Mouse (Mus musculus): ENCODE measurements around the gene Sp3. TPM values are rescaled to one million over a fixed set of nuclear protein-coding genes. Genes with fewer than 3 reads are reported as not detected.
"Not testable (repeated sequence)": the region's sequence is repeated elsewhere in the genome, so short reads cannot be mapped to it uniquely, and the experiment has no call there.

Gene Sp3
- total RNA-seq (2021): 10 to 100 TPM; 64.1 to 65.7 TPM

GRCm38 (mm10) chr2:72980337-72981074, at the start of gene Sp3:
Gene Sp3, minus strand, starts transcription at chr2:72980446.
- intact Hi-C loops (cut with DNase I): no loop called here
- peak; percentile 99 for DNase-seq

- intact Hi-C loops (cut with DNase I): no loop called here
- DNase-seq: no peak
Observed at GRCm38 (mm10) chr2:73029846-73030245, 49.6 kb upstream of the Sp3 start.

- intact Hi-C loops (cut with DNase I): no loop called here
Observed at GRCm38 (mm10) chr2:73028019-73028418, 47.8 kb upstream of the Sp3 start.

GRCm38 (mm10) chr2:73027126-73027525, 46.9 kb upstream of the Sp3 start:
- intact Hi-C loops (cut with DNase I): no loop called here

More at GRCm38 (mm10) chr2:73028019-73028418, 47.8 kb upstream of the Sp3 start:
- no peak for DNase-seq

GRCm38 (mm10) chr2:73023803-73024202, 43.6 kb upstream of the Sp3 start:
- DNase-seq: no peak
- intact Hi-C loops (cut with DNase I): no loop called here

More at GRCm38 (mm10) chr2:73027126-73027525, 46.9 kb upstream of the Sp3 start:
- DNase-seq: no peak

- intact Hi-C loops (cut with DNase I): no loop called here
- no peak for DNase-seq
Observed at GRCm38 (mm10) chr2:73021046-73021445, 40.8 kb upstream of the Sp3 start.

GRCm38 (mm10) chr2:73019371-73020146, 39.3 kb upstream of the Sp3 start:
- intact Hi-C loops (cut with DNase I): no loop called here
- DNase-seq: peak; percentile 85

GRCm38 (mm10) chr2:73014063-73014462, 33.8 kb upstream of the Sp3 start:
- intact Hi-C loops (cut with DNase I): not testable (repeated sequence)

GRCm38 (mm10) chr2:73012636-73013035, 32.4 kb upstream of the Sp3 start:
- peak; percentile 25 for DNase-seq
- intact Hi-C loops (cut with DNase I): no loop called here

More at GRCm38 (mm10) chr2:73014063-73014462, 33.8 kb upstream of the Sp3 start:
- not testable (repeated sequence) for DNase-seq

GRCm38 (mm10) chr2:73007472-73007871, 27.2 kb upstream of the Sp3 start:
- intact Hi-C loops (cut with DNase I): no loop called here
- no peak for DNase-seq

GRCm38 (mm10) chr2:73005611-73006515, 25.6 kb upstream of the Sp3 start:
- intact Hi-C loops (cut with DNase I): no loop called here
- DNase-seq: no peak

GRCm38 (mm10) chr2:73003751-73004717, 23.8 kb upstream of the Sp3 start:
- DNase-seq: peak; percentile 86
- intact Hi-C loops (cut with DNase I): no loop called here

GRCm38 (mm10) chr2:73003049-73003448, 22.8 kb upstream of the Sp3 start:
- DNase-seq: no peak
- intact Hi-C loops (cut with DNase I): no loop called here

GRCm38 (mm10) chr2:73002451-73002850, 22.2 kb upstream of the Sp3 start:
- intact Hi-C loops (cut with DNase I): no loop called here

GRCm38 (mm10) chr2:73001994-73002393, 21.7 kb upstream of the Sp3 start:
- no peak for DNase-seq
- intact Hi-C loops (cut with DNase I): no loop called here

More at GRCm38 (mm10) chr2:73002451-73002850, 22.2 kb upstream of the Sp3 start:
- no peak for DNase-seq

- intact Hi-C loops (cut with DNase I): no loop called here
- no peak for DNase-seq
Observed at GRCm38 (mm10) chr2:73000194-73000593, 19.9 kb upstream of the Sp3 start.

- DNase-seq: no peak
- intact Hi-C loops (cut with DNase I): no loop called here
Observed at GRCm38 (mm10) chr2:72997586-72997985, 17.3 kb upstream of the Sp3 start.

- intact Hi-C loops (cut with DNase I): no loop called here
- peak; percentile 50 for DNase-seq
Observed at GRCm38 (mm10) chr2:72996808-72997378, 16.6 kb upstream of the Sp3 start.

All from left cerebral cortex, postnatal 4 days (tissue).